Mouse (Mus musculus): Measurements from ENCODE around the gene Gm20662. TPM values are rescaled to one million over a fixed set of nuclear protein-coding genes. Genes with fewer than 3 reads are reported as not detected.

Gene Gm20662
- polyA plus RNA-seq, 1 experiment from 2014 or later = not detected

Small RNA genes lying within 50 kb of the gene (microRNA-seq; reads per million reads assigned to microRNA genes)
- gene Mir7088 = not detected

Other genes starting within 250 kb of the Gm20662 start
- 237 and 239 TPM in 2 replicates for gene Rbm5, start 225.4 kb upstream of the Gm20662 start, polyA plus RNA-seq (2014; fragmentation: Nextera tagmentation; extraction: Ambion mirVana)
- gene Rbm6, start 123.1 kb upstream of the Gm20662 start, polyA plus RNA-seq (2014; fragmentation: Nextera tagmentation; extraction: Ambion mirVana) = 87.1 and 96.0 TPM in 2 replicates
- 21.3 and 23.4 TPM in 2 replicates for gene Mon1a, start 108.2 kb upstream of the Gm20662 start, polyA plus RNA-seq (2014; fragmentation: Nextera tagmentation; extraction: Ambion mirVana)
- gene Mst1r, start 89.5 kb upstream of the Gm20662 start, polyA plus RNA-seq (2014; fragmentation: Nextera tagmentation; extraction: Ambion mirVana) = 0.51 and 1.5 TPM in 2 replicates
- gene Actl11, start 67.9 kb upstream of the Gm20662 start, polyA plus RNA-seq (2014; fragmentation: Nextera tagmentation; extraction: Ambion mirVana) = not detected in 2 replicates
- gene Camkv, start 60.7 kb upstream of the Gm20662 start, polyA plus RNA-seq (2014; fragmentation: Nextera tagmentation; extraction: Ambion mirVana) = 12.5 and 20.1 TPM in 2 replicates
- gene Traip, start 46.2 kb upstream of the Gm20662 start, polyA plus RNA-seq (2014; fragmentation: Nextera tagmentation; extraction: Ambion mirVana) = 5.1 and 5.7 TPM in 2 replicates
- gene Uba7, start 20.8 kb upstream of the Gm20662 start, polyA plus RNA-seq (2014; fragmentation: Nextera tagmentation; extraction: Ambion mirVana) = 2.0 and 8.2 TPM in 2 replicates
- gene Gm20661, start 13.3 kb upstream of the Gm20662 start, polyA plus RNA-seq (2014; fragmentation: Nextera tagmentation; extraction: Ambion mirVana) = 0.58 and 1.8 TPM in 2 replicates
- 10.4 and 19.5 TPM in 2 replicates for gene Inka1, start 10.5 kb upstream of the Gm20662 start, polyA plus RNA-seq (2014; fragmentation: Nextera tagmentation; extraction: Ambion mirVana)
- 1.2 and 4.5 TPM in 2 replicates for gene Cdhr4, start 3.9 kb upstream of the Gm20662 start, polyA plus RNA-seq (2014; fragmentation: Nextera tagmentation; extraction: Ambion mirVana)
- 53.6 and 63.5 TPM in 2 replicates for gene Ip6k1, start 6.2 kb downstream of the Gm20662 start, polyA plus RNA-seq (2014; fragmentation: Nextera tagmentation; extraction: Ambion mirVana)
- 19.5 and 21.2 TPM in 2 replicates for gene Gmppb, start 52.9 kb downstream of the Gm20662 start, polyA plus RNA-seq (2014; fragmentation: Nextera tagmentation; extraction: Ambion mirVana)
- gene Amigo3, start 56.8 kb downstream of the Gm20662 start, polyA plus RNA-seq (2014; fragmentation: Nextera tagmentation; extraction: Ambion mirVana) = 2.8 and 3.5 TPM in 2 replicates
- 0.08 TPM in 1 of 2 replicates, not detected in the other for gene Mst1, start 84.1 kb downstream of the Gm20662 start, polyA plus RNA-seq (2014; fragmentation: Nextera tagmentation; extraction: Ambion mirVana)
- 47.7 and 55.7 TPM in 2 replicates for gene Rnf123, start 87.0 kb downstream of the Gm20662 start, polyA plus RNA-seq (2014; fragmentation: Nextera tagmentation; extraction: Ambion mirVana)
- 47.9 and 51.7 TPM in 2 replicates for gene Apeh, start 98.3 kb downstream of the Gm20662 start, polyA plus RNA-seq (2014; fragmentation: Nextera tagmentation; extraction: Ambion mirVana)
- gene Bsn, start 194.0 kb downstream of the Gm20662 start, polyA plus RNA-seq (2014; fragmentation: Nextera tagmentation; extraction: Ambion mirVana) = 16.0 and 17.9 TPM in 2 replicates

Data from neural tube, embryonic 14.5 days (tissue).